Mouse (Mus musculus): ENCODE data around the gene Olfr633.
A peak's percentile ranks its signal among the peaks of the same experiment; 100 is the strongest.

GRCm38 (mm10) chr7:103942730-103943129 is 1.5 kb upstream of the Olfr633 start:
- TF ChIP-seq POLR2A (IDR thresholded peaks at IDR 0.05; ENCODE audit: extremely low read depth, insufficient read depth, low read length) = no peak
- peak; percentile 45 for TF ChIP-seq CTCF (IDR thresholded peaks at IDR 0.05; ENCODE audit: extremely low read depth, insufficient read depth, low read length)
